Mouse (Mus musculus) cerebellum, adult 2 months (tissue): ENCODE data around the gene Faf1. TPM values are rescaled to one million over a fixed set of nuclear protein-coding genes. Genes with fewer than 3 reads are reported as not detected.

Experiments
- DNase-seq, 2 experiments: peaks; one replicate each; pipeline ENCODE4 v3.0.0; 2021
- H3K27ac ChIP-seq: fragments of 200-500 bp; 2 replicates; pipeline ENCODE4 v1.5.1; 2012; ENCODE audit warnings: low read length, control low read depth, inconsistent platforms; ENCODE audit not compliant: insufficient read depth
- H3K27me3 ChIP-seq: fragments of 200-500 bp; 2 replicates; pipeline ENCODE4 v1.6.1; 2012; ENCODE audit warnings: inconsistent platforms, mild to moderate bottlenecking, low read length, moderate library complexity; ENCODE audit not compliant: control insufficient read depth, insufficient read depth
- H3K4me1 ChIP-seq: fragments of 200-500 bp; 2 replicates; pipeline ENCODE4 v1.6.1; 2011; ENCODE audit warnings: low read length; ENCODE audit not compliant: control insufficient read depth, insufficient read depth
- H3K4me3 ChIP-seq: fragments of 200-500 bp; replicated peaks from 2 replicates; pipeline ENCODE3; 2011; ENCODE audit warnings: mild to moderate bottlenecking, low read depth, low read length, control low read depth; ENCODE audit not compliant: insufficient read depth
- CTCF ChIP-seq: fragments of 200-500 bp; IDR thresholded peaks from 2 replicates; pipeline ENCODE4 v1.5.1; 2011; ENCODE audit warnings: low read depth, mild to moderate bottlenecking, control low read depth, low read length, moderate library complexity, borderline replicate concordance; ENCODE audit not compliant: insufficient read depth
- POLR2A ChIP-seq: fragments of 200-500 bp; IDR thresholded peaks from 2 replicates; pipeline ENCODE4 v1.6.1; 2011; ENCODE audit warnings: low read length, control low read depth, borderline replicate concordance; ENCODE audit not compliant: insufficient read depth
- WGBS: fragments of 180-500 bp; shearing (Covaris S2); methylation state at CpG from one replicate; pipeline ENCODE4 v1.1.7; 2018; 5-methylcytosine and 5-hydroxymethylcytosine counted together
- polyA plus RNA-seq: library from polyadenylated mRNA; depleted of rRNA; stranded (reverse); fragments of >200 nt; gene quantifications from 2 replicates; pipeline ENCODE4 v1.2.3, GENCODE M21; 2012

Faf1 gene
- polyA plus RNA-seq, 1 experiment, result 20.9 TPM

GRCm38 (mm10) chr4:109984496-109985423 is 308.4 kb downstream of the Faf1 start:
- TF ChIP-seq POLR2A, result no peak
- TF ChIP-seq CTCF, result no peak
- Histone ChIP-seq H3K27ac (no peak overlapping the region), H3K4me1 (peaks cover 6% of the 10 kb centered on the region; the same call in 1 of the 2 replicates), H3K27me3 (peaks cover 17% of the 10 kb centered on the region; the same call in 1 of the 2 replicates), H3K4me3 (no peak overlapping the region)
- no peak for DNase-seq
- 3% methylated on average over 38 of the region's 38 CpGs for WGBS

- TF ChIP-seq CTCF (no peak), POLR2A (no peak)
- Histone ChIP-seq H3K4me3 (no peak overlapping the region), H3K4me1 (peaks cover 6% of the 10 kb centered on the region; the same call in 1 of the 2 replicates), H3K27ac (no peak overlapping the region), H3K27me3 (peaks cover 15% of the 10 kb centered on the region; the same call in 1 of the 2 replicates)
- WGBS, result 6% methylated on average over 16 of the region's 16 CpGs
- DNase-seq, result no peak
Measured at GRCm38 (mm10) chr4:109985424-109986172, 309.2 kb downstream of the Faf1 start.

- TF ChIP-seq POLR2A (no peak), CTCF (no peak)
- Histone ChIP-seq H3K27ac (no peak overlapping the region), H3K27me3 (peaks cover 15% of the 10 kb centered on the region; the same call in 1 of the 2 replicates), H3K4me3 (no peak overlapping the region), H3K4me1 (peaks cover 6% of the 10 kb centered on the region; the same call in 1 of the 2 replicates)
- WGBS, result 3% methylated on average over 9 of the region's 9 CpGs
- DNase-seq, result no peak
Measured at GRCm38 (mm10) chr4:109986301-109986700, 309.9 kb downstream of the Faf1 start.

GRCm38 (mm10) chr4:109986748-109987355 is 310.5 kb downstream of the Faf1 start:
- TF ChIP-seq CTCF (no peak), POLR2A (no peak)
- peaks cover 6% of the 10 kb centered on the region; the same call in 1 of the 2 replicates for H3K4me1 ChIP-seq
- WGBS, result 8% methylated on average over 13 of the region's 13 CpGs
- peaks cover 15% of the 10 kb centered on the region; the same call in 1 of the 2 replicates for H3K27me3 ChIP-seq
- H3K27ac ChIP-seq, result no peak overlapping the region
- DNase-seq, result no peak
- no peak overlapping the region for H3K4me3 ChIP-seq

- Histone ChIP-seq H3K4me1 (peaks cover 6% of the 10 kb centered on the region; the same call in 1 of the 2 replicates), H3K27ac (no peak overlapping the region), H3K4me3 (no peak overlapping the region), H3K27me3 (peaks cover 9% of the 10 kb centered on the region; the same call in 1 of the 2 replicates)
- 8% methylated on average over 20 of the region's 20 CpGs for WGBS
- TF ChIP-seq CTCF, result no peak
- no peak for TF ChIP-seq POLR2A
- no peak for DNase-seq
Measured at GRCm38 (mm10) chr4:109987560-109988362, 311.4 kb downstream of the Faf1 start.

- TF ChIP-seq POLR2A (no peak), CTCF (no peak)
- 17% methylated on average over 5 of the region's 5 CpGs for WGBS
- Histone ChIP-seq H3K27me3 (peaks cover 9% of the 10 kb centered on the region; the same call in 1 of the 2 replicates), H3K4me3 (no peak overlapping the region), H3K27ac (no peak overlapping the region), H3K4me1 (peaks cover 4% of the 10 kb centered on the region; the same call in 1 of the 2 replicates)
- no peak for DNase-seq
Measured at GRCm38 (mm10) chr4:109988411-109988810, 312.0 kb downstream of the Faf1 start.

- Histone ChIP-seq H3K27me3 (peaks cover 5% of the 10 kb centered on the region; the same call in 1 of the 2 replicates), H3K4me3 (no peak overlapping the region), H3K4me1 (no peaks in the 10 kb centered on the region), H3K27ac (no peak overlapping the region)
- 41% methylated on average over 6 of the region's 6 CpGs for WGBS
- DNase-seq, result no peak
- TF ChIP-seq CTCF (no peak), POLR2A (no peak)
Measured at GRCm38 (mm10) chr4:109989213-109989612, 312.8 kb downstream of the Faf1 start.
